Comparison of ENCODE assay signal across 18 mouse cellular contexts in the genomic region with DNA sequence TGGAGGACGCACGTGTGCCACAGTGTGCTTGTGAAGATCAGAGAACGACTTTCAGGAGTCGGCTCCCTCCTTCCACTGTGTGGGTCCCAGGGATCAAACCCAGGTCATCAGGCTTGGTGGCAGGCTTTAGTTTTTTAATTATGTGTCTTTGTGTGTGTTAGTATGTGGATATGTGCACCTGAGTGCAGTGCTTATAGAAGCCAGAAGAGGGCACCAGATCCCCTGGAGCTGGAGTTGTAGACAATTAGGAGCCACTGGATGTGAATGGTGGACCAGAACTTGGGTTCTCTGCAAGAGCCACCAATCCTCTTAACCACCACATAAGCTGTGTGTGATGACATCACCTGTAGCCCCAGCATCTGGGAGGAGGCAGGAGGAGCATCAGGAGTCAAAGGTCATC.
A peak's percentile ranks its signal among the peaks of the same experiment; 100 is the strongest.
DNase-seq lines count a peak whose midpoint lies in the region; TF ChIP-seq lines count a peak whose summit lies in the region.
"Had no signal": no experiment of that assay in that cellular context is flagged by ENCODE, and none has a peak within 500 bp of the region (broad histone marks: within the 10 kb centered on the region; RNA-seq: fewer than 3 reads in every experiment).

No protein-coding gene starts in this region.

- no peak for TF ChIP-seq EP300 in heart, adult 2 months (IDR thresholded peaks at IDR 0.05; ENCODE audit: insufficient read depth, low read depth, low read length)

- no peaks in the 10 kb centered on the region for H3K4me1 ChIP-seq in heart, adult 2 months (ENCODE audit: control insufficient read depth, insufficient read depth, low read length)
- H3K4me1 ChIP-seq: embryonic facial prominence, embryonic 12.5 days; heart, embryonic 15.5 days; limb, embryonic 13.5 days; neural tube, embryonic 13.5 days had no signal

- no peaks in the 10 kb centered on the region for H3K27me3 ChIP-seq in heart, adult 2 months (ENCODE audit: control insufficient read depth, insufficient read depth, low read length)
- H3K27me3 ChIP-seq: embryonic facial prominence, embryonic 12.5 days; heart, embryonic 15.5 days; limb, embryonic 13.5 days had no signal

- intact Hi-C loops in heart, adult 2 months (cut with DNase I), result no loop called here

- no peak for TF ChIP-seq POLR2A in heart, adult 2 months (IDR thresholded peaks at IDR 0.05; ENCODE audit: insufficient read depth, low read depth, low read length)

- no peaks in the 10 kb centered on the region for H3K79me2 ChIP-seq in heart, adult 2 months (replicated peaks; ENCODE audit: control insufficient read depth, insufficient read depth, low read length)

- no peak overlapping the region for H3K27ac ChIP-seq in layer of hippocampus, adult 2 months
- H3K27ac ChIP-seq in heart, adult 2 months, result no peak overlapping the region
- H3K27ac ChIP-seq: embryonic facial prominence, embryonic 12.5 days; heart, embryonic 15.5 days; limb, embryonic 13.5 days; neural tube, embryonic 13.5 days had no signal

- peak; percentile 38 for TF ChIP-seq CTCF in layer of hippocampus, adult 2 months (conservative IDR thresholded peaks at IDR 0.05)
- TF ChIP-seq CTCF in heart, adult 2 months (IDR thresholded peaks at IDR 0.05), result no peak

- DNase-seq in layer of hippocampus, adult 2 months (ENCODE audit: low spot score in 2 of 2), result no peak
- no peak for DNase-seq in layer of hippocampus, adult 9-10 months (ENCODE audit: low spot score)
- DNase-seq in thymus, postnatal 4 days, result peak; percentile 15
- no peak for DNase-seq in thymus, adult 18-20 months
- DNase-seq in NIH3T3 (ENCODE audit: low read depth), result peak; percentile 7
- no peak for DNase-seq in urinary bladder, postnatal 10 days (ENCODE audit: low spot score)
- DNase-seq in heart, adult 2 months, result no peak
- DNase-seq: adrenal gland, postnatal 10 days; cerebellum, adult 9-11 months; gastrocnemius, postnatal 14 days; layer of hippocampus, postnatal 36 days; lung, postnatal 4 days; thymus, adult 2 months had no signal

- WGBS in heart, adult 2 months, result 95% methylated on average over 4 of the region's 4 CpGs

- H3K36me3 ChIP-seq in heart, adult 2 months (ENCODE audit: control insufficient read depth, insufficient read depth, low read length), result no peaks in the 10 kb centered on the region
- H3K36me3 ChIP-seq: embryonic facial prominence, embryonic 12.5 days; heart, embryonic 15.5 days had no signal

- H3K4me3 ChIP-seq in layer of hippocampus, adult 2 months, result no peak overlapping the region
- H3K4me3 ChIP-seq in heart, adult 2 months, result no peak overlapping the region
- H3K4me3 ChIP-seq: embryonic facial prominence, embryonic 12.5 days; erythroblast, embryonic 14.5 days; heart, embryonic 15.5 days; limb, embryonic 13.5 days; neural tube, embryonic 13.5 days had no signal

- H3K9ac ChIP-seq in heart, adult 2 months (ENCODE audit: low read depth, low read length), result no peak overlapping the region
- H3K9ac ChIP-seq: embryonic facial prominence, embryonic 12.5 days; heart, embryonic 15.5 days; limb, embryonic 13.5 days; neural tube, embryonic 13.5 days had no signal

Comparison
In these comparisons a context has a peak if more than half of its experiments do, and no peak if none do; other contexts are left out.
1. DNase-seq: peak in thymus, postnatal 4 days (single experiment) and NIH3T3 (single experiment); none in layer of hippocampus, adult 2 months (0 of 2), layer of hippocampus, adult 9-10 months (single experiment), thymus, adult 18-20 months (0 of 2), urinary bladder, postnatal 10 days (single experiment) and heart, adult 2 months (0 of 2).